Mouse (Mus musculus) kidney, embryonic 16.5 days (tissue): ENCODE results near the gene Mff. TPM values are rescaled to one million over a fixed set of nuclear protein-coding genes. Genes with fewer than 3 reads are reported as not detected.

Experiments used
- ATAC-seq: fragments of 200-750 bp; cut with Nextera tagmentation; 2 replicates; pipeline ENCODE4 v1.8.0; 2017; ENCODE audit warnings: moderate TSS enrichment; ENCODE audit not compliant: low FRiP score, low TSS enrichment
- H3K27ac ChIP-seq: fragments of 300-500 bp; sonication (generic); 2 replicates; pipeline ENCODE4 v1.5.1; 2014; ENCODE audit warnings: low read length
- H3K27me3 ChIP-seq: fragments of 300-500 bp; sonication (generic); 2 replicates; pipeline ENCODE4 v1.6.1; 2014; ENCODE audit warnings: low read length, control low read depth, mixed read lengths; ENCODE audit not compliant: insufficient read depth
- H3K36me3 ChIP-seq: fragments of 300-500 bp; sonication (generic); 2 replicates; pipeline ENCODE4 v1.6.1; 2014; ENCODE audit warnings: low read length, control low read depth, mixed read lengths; ENCODE audit not compliant: insufficient read depth
- H3K4me1 ChIP-seq: fragments of 300-500 bp; sonication (generic); 2 replicates; pipeline ENCODE4 v1.6.1; 2014; ENCODE audit warnings: low read length, control low read depth, mixed read lengths; ENCODE audit not compliant: insufficient read depth
- H3K4me2 ChIP-seq: fragments of 300-500 bp; sonication (generic); replicated peaks from 2 replicates; pipeline ENCODE4 v1.6.1; 2014; ENCODE audit warnings: low read depth, low read length
- H3K4me3 ChIP-seq: fragments of 300-500 bp; sonication (generic); 2 replicates; pipeline ENCODE4 v1.5.1; 2014; ENCODE audit warnings: mild to moderate bottlenecking, low read length
- H3K9ac ChIP-seq: fragments of 300-500 bp; sonication (generic); replicated peaks from 2 replicates; pipeline ENCODE4 v1.6.1; 2014; ENCODE audit warnings: low read length
- H3K9me3 ChIP-seq: fragments of 300-500 bp; sonication (generic); 2 replicates; pipeline ENCODE4 v1.6.1; 2016; ENCODE audit warnings: low read length, control low read depth
- WGBS: fragments of 180-500 bp; shearing (Covaris S2); extraction: QIAGEN DNeasy Blood & Tissue Kit; methylation state at CpG from one replicate; pipeline ENCODE4 v1.1.7; 2014; 5-methylcytosine and 5-hydroxymethylcytosine counted together
- polyA plus RNA-seq: library from polyadenylated mRNA; unstranded; fragments of >200 nt; fragmentation: Nextera tagmentation; extraction: Ambion mirVana; gene quantifications from 2 replicates; pipeline ENCODE4 v1.2.1, GENCODE M21; 2015

The Mff gene
- polyA plus RNA-seq, 1 experiment from 2014 or later, result 253 TPM

DNA sequence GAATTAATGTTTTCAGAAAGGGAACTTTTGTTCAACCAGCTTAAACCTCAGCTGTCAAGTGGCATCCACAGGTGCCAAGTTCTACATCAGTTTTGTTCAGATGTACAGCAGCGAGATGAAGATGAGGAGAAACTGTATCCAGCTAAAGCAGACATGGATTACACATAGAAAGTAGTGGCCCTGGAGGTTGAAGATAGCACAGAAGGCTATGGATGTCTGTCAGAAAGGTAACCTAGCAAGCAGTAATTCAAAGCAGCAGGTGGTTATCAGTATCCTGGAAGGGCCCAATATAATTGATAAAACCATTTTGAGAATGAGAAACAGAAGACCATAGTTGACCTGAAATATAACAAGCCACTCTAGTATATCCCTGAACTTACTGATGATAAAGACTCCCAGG is 8.7 kb downstream of the Mff start:
- no peak for ATAC-seq
- H3K36me3 ChIP-seq, result peaks cover 48% of the 10 kb centered on the region
- H3K27ac ChIP-seq, result no peak overlapping the region
- H3K4me3 ChIP-seq, result no peak overlapping the region
- H3K4me1 ChIP-seq, result peaks cover 11% of the 10 kb centered on the region; the same call in 1 of the 2 replicates
- no peaks in the 10 kb centered on the region for H3K9me3 ChIP-seq
- H3K27me3 ChIP-seq, result no peaks in the 10 kb centered on the region
- WGBS, result 93% methylated on average over 1 of the region's 1 CpGs
- H3K9ac ChIP-seq, result no peak overlapping the region
- no peak overlapping the region for H3K4me2 ChIP-seq

- peaks cover 33% of the 10 kb centered on the region for H3K36me3 ChIP-seq
- peaks cover 11% of the 10 kb centered on the region; the same call in 1 of the 2 replicates for H3K4me1 ChIP-seq
- H3K27ac ChIP-seq, result no peak overlapping the region
- no peaks in the 10 kb centered on the region for H3K27me3 ChIP-seq
- H3K4me3 ChIP-seq, result no peak overlapping the region
- H3K4me2 ChIP-seq, result no peak overlapping the region
- no peaks in the 10 kb centered on the region for H3K9me3 ChIP-seq
- ATAC-seq, result peak; percentile 86
- H3K9ac ChIP-seq, result no peak overlapping the region
- 53% methylated on average over 1 of the region's 1 CpGs for WGBS
These were observed 13.4 kb downstream of the Mff start for GRCm38 (mm10) chr1:82738066-82738465.

- H3K27me3 ChIP-seq, result no peaks in the 10 kb centered on the region
- 88% methylated on average over 7 of the region's 7 CpGs for WGBS
- no peaks in the 10 kb centered on the region for H3K9me3 ChIP-seq
- H3K4me3 ChIP-seq, result no peak overlapping the region
- no peak overlapping the region for H3K9ac ChIP-seq
- no peak overlapping the region for H3K4me2 ChIP-seq
- H3K4me1 ChIP-seq, result peaks cover 11% of the 10 kb centered on the region; the same call in 1 of the 2 replicates
- H3K36me3 ChIP-seq, result peaks cover 13% of the 10 kb centered on the region; the same call in 1 of the 2 replicates
- no peak overlapping the region for H3K27ac ChIP-seq
- no peak for ATAC-seq
These were observed 16.8 kb downstream of the Mff start for GRCm38 (mm10) chr1:82741539-82741938.

DNA sequence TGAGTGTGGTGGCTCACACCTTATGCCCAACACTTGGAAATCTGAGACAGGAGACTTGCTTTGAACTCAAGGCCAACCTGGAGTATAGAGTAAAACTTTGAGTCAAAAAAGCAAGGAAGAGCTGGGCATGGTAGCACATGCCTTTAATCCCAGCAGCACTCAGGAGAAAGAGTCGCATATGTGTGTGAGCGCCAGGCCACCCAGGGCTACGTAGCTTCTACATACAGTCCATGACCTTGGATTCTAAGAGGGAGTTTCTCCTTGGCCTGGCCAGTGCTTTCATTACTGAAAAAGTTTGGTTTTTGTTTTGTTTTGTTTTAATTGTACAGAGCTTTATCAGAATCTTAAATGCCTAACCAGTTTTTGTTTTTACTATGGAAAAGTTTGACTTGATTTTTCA is 19.3 kb downstream of the Mff start:
- Histone ChIP-seq H3K27me3 (no peaks in the 10 kb centered on the region), H3K36me3 (peaks cover 16% of the 10 kb centered on the region), H3K27ac (peak overlapping the region; percentile 3; the same call in 1 of the 2 replicates), H3K9me3 (no peaks in the 10 kb centered on the region), H3K4me1 (no peaks in the 10 kb centered on the region), H3K4me2 (no peak overlapping the region), H3K9ac (no peak overlapping the region), H3K4me3 (no peak overlapping the region)
- 0 out of 2 replicates have a peak, but pooled peaks have one; percentile 51 for ATAC-seq
- WGBS, result 88% methylated on average over 3 of the region's 3 CpGs

GRCm38 (mm10) chr1:82746408-82746807 is 21.7 kb downstream of the Mff start:
- Histone ChIP-seq H3K4me3 (no peak overlapping the region), H3K9ac (no peak overlapping the region), H3K9me3 (no peaks in the 10 kb centered on the region), H3K27me3 (no peaks in the 10 kb centered on the region), H3K4me2 (no peak overlapping the region), H3K27ac (no peak overlapping the region), H3K36me3 (peaks cover 11% of the 10 kb centered on the region), H3K4me1 (no peaks in the 10 kb centered on the region)
- WGBS, result 69% methylated on average over 4 of the region's 4 CpGs
- no peak for ATAC-seq

DNA sequence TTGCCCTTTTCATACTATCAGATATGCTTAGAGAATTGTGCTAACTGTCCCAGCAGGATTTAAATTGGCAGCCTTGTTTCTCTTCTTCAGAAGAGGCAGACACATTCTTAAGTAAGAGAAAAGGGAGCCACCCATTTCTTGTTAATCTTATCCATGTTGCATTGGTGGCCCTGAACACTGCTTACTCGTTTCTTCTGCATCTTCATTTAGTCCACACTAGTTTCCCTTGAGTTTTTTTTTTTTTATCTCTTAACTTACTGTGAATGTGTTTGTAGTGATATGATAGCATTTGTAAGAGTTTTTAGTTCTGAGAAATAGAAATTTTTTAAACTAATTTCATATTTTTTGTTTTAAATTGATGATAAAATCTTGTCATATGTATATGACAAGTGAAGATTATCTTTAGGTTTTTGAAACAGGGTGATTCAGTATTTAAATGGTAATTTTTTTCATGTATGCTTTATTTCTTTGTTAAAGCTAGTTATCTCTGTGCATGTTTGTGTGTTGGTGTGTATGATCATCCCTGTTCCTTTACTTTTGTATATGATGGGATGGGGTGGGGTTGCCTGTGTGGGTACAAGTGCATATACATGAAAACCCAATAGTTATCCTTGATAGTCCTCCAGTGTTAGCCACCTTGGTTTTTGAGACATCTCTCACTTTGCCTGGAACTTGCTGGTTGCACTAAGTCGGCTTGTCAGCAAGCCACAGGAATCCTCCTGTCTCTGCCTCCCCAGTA is 23.2 kb downstream of the Mff start:
- Histone ChIP-seq H3K27ac (no peak overlapping the region), H3K9me3 (no peaks in the 10 kb centered on the region), H3K4me3 (no peak overlapping the region), H3K4me1 (no peaks in the 10 kb centered on the region), H3K27me3 (no peaks in the 10 kb centered on the region), H3K36me3 (peaks cover 13% of the 10 kb centered on the region), H3K9ac (no peak overlapping the region), H3K4me2 (no peak overlapping the region)
- 89% methylated on average over 2 of the region's 2 CpGs for WGBS
- no peak for ATAC-seq

GRCm38 (mm10) chr1:82759520-82759919 is 34.8 kb downstream of the Mff start:
- H3K36me3 ChIP-seq, result peaks cover 30% of the 10 kb centered on the region
- no peaks in the 10 kb centered on the region for H3K27me3 ChIP-seq
- no peak overlapping the region for H3K9ac ChIP-seq
- ATAC-seq, result no peak
- no peak overlapping the region for H3K27ac ChIP-seq
- WGBS, result 92% methylated on average over 1 of the region's 1 CpGs
- H3K4me3 ChIP-seq, result no peak overlapping the region
- no peaks in the 10 kb centered on the region for H3K4me1 ChIP-seq
- H3K4me2 ChIP-seq, result no peak overlapping the region
- peaks cover 6% of the 10 kb centered on the region for H3K9me3 ChIP-seq

GRCm38 (mm10) chr1:82761454-82762169 is 36.9 kb downstream of the Mff start:
- H3K9me3 ChIP-seq, result peaks cover 6% of the 10 kb centered on the region
- ATAC-seq, result no peak
- no peak overlapping the region for H3K4me2 ChIP-seq
- H3K4me1 ChIP-seq, result peaks cover 4% of the 10 kb centered on the region; the same call in 1 of the 2 replicates
- WGBS, result 88% methylated on average over 8 of the region's 8 CpGs
- H3K27ac ChIP-seq, result no peak overlapping the region
- H3K27me3 ChIP-seq, result no peaks in the 10 kb centered on the region
- no peak overlapping the region for H3K4me3 ChIP-seq
- H3K9ac ChIP-seq, result no peak overlapping the region
- peaks cover 16% of the 10 kb centered on the region for H3K36me3 ChIP-seq

DNA sequence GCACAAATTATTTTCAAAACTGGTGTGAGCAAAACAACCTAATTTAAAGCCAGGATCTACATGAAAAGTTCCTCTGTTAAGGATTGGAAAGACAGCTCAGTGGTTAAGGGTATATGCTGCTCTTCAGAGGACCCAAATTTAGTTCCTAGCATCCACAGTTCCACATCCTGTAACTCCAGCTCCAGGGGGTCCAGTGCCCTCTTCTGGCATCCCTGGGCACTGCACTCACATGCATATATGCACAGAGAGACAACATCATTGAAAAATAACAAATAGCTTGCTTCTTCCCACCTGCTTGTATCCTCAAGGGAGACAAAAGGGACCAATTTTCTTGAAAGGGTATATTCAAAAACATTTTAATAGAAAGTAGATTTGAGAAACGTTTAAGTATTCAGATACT is 37.6 kb downstream of the Mff start:
- ATAC-seq, result no peak
- H3K27me3 ChIP-seq, result no peaks in the 10 kb centered on the region
- no peak overlapping the region for H3K27ac ChIP-seq
- no peak overlapping the region for H3K4me3 ChIP-seq
- H3K4me2 ChIP-seq, result no peak overlapping the region
- H3K4me1 ChIP-seq, result peaks cover 4% of the 10 kb centered on the region; the same call in 1 of the 2 replicates
- H3K36me3 ChIP-seq, result peaks cover 16% of the 10 kb centered on the region
- whole genome bisulfite sequencing, result 86% methylated on average over 1 of the region's 1 CpGs
- peaks cover 6% of the 10 kb centered on the region for H3K9me3 ChIP-seq
- H3K9ac ChIP-seq, result no peak overlapping the region

DNA sequence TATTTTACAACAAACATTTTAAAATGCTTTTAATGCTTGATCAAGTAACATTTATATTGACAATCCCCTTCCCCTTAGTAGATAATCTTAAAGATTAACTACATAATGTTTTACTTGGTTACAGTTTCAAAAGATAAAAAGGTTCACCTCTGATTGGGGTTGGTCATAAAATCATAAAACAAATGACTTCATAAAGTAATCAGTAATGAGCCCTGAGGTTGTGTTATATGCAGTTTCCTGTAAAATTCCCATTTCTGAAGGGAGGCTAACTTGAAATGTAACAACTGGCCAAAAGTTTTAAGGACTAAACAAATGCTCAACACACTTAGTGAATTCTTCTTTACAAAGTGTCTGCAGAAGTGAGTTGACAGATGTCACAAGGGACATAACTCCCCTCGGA is 41.5 kb downstream of the Mff start:
- H3K9ac ChIP-seq, result no peak overlapping the region
- ATAC-seq, result no peak
- H3K27me3 ChIP-seq, result no peaks in the 10 kb centered on the region
- H3K4me1 ChIP-seq, result peaks cover 4% of the 10 kb centered on the region; the same call in 1 of the 2 replicates
- H3K4me2 ChIP-seq, result no peak overlapping the region
- WGBS, result 42% methylated on average over 1 of the region's 1 CpGs
- H3K36me3 ChIP-seq, result peaks cover 10% of the 10 kb centered on the region
- no peak overlapping the region for H3K4me3 ChIP-seq
- peak overlapping the region; percentile 7; the same call in 1 of the 2 replicates for H3K27ac ChIP-seq
- H3K9me3 ChIP-seq, result peaks cover 6% of the 10 kb centered on the region
